Mouse (Mus musculus): ENCODE results near the gene Tecr.
A peak's percentile ranks its signal among the peaks of the same experiment; 100 is the strongest.

Gene Tecr

DNA sequence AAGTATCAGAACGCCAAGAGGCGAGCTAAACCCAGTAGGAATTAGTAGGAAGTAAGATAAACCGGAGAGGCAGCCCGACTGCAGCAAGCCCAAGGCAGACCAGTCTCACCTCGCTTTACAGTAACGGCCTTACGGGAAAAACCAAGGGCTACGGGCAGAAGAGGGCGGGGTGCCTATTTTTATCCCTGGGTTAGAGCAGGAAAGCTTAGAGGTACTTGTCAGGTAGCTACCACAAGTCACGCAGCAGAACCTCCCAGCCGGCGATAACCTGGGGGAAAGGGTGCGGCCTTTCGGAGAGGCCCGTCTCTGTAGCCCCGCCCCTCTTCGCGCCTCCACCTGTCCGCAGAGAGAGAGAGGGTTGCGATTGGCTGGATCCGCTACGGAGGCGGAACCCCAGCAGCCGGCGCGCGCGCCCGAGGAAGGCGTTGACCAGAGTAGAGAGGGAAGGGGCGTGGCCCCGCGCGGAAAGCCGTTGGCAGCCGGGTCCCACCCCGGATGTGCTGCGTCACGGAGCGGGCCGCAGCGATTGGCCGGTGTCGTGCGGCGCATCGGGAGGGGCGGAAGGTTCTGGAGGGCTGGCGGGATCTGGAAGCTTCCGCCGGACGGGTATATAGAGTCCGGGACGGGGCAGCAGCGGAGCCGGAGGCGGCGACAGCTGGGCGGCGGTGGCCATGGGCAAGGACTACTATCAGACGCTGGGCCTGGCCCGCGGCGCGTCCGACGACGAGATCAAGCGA, at the start of gene Tecr, which contains the start of gene Dnajb1:
Tecr (minus strand) TSS at position 311 of the 737 bp plus-strand sequence.
Dnajb1 (plus strand) TSS at position 533 of the 737 bp plus-strand sequence.
- DNase-seq, result peak; percentile 100

DNA sequence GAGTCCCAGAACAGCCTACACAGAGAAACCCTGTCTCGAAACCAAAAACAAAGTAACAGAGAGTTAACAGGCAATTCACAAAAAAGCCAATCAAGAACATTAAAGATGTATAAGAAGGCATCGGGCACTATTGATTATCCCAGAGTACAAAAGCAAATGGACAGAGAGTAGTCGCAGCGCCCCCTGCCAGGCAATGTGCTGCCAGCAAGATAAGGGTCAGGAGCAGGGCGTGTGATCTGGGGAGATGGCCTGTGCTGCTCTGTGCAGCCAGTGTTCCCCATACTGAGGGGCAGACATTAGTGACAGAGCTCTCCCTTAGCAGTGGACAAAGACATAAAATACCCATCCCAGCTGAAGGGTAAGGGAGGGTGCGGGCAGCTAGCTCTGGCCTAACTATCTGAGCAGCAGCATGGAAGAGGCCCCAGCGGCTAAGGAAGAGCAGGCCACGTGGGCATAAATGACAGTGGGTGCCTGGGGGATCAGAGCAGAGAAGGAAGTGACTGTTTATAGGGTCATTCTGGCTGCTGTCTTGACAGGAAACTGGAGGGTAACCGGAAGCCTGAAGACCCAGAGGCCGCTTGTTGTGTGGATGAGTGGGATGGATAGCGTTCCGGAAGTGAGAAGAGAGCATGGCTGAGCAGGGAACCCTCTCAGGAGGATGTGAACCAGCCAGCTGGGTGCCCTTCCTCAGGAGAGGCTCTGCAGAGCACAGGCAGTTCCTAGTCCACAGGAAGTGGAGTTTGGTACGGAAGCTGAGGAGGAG, 48.9 kb upstream of the Tecr start:
- no peak for DNase-seq

DNA sequence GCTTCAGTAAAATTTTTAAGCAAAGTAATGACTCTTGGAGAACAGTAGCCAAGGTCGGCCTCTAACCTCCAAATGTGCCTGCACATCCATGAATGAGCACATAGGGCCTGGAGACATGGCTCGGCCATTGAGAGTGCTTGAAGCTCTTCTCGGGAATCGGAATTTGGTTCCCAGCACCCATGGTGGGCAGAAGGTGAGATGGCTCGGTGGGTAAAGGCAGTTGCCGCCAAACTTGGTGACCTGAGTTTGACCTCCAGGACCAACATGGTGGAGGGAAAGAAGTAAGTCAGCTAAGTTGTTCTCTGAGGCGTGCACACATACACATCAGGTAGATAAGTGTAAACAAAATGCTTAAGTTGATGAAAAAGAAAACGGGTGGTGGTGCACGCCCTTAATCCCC, 48.3 kb upstream of the Tecr start:
- no peak for DNase-seq

DNA sequence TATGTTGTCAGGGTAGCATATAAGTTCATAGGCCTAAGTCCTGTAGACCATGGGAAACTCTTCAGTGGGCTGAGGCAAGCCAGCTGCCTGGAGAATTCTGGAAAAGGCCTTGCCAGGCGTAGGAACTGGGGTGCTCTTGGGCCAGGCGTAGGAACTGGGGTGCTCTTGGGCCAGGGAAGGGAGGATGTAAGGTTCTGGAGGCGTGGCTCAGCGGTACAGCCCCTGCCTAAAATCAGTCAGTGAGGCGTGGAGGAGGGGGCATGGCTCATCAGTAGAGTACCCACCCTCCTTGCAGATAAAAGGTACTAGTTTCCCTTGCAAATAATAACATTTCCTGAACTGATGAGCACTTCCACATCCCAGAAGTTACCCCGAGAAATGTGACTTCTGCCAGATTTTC, 47.0 kb upstream of the Tecr start:
- no peak for DNase-seq

DNA sequence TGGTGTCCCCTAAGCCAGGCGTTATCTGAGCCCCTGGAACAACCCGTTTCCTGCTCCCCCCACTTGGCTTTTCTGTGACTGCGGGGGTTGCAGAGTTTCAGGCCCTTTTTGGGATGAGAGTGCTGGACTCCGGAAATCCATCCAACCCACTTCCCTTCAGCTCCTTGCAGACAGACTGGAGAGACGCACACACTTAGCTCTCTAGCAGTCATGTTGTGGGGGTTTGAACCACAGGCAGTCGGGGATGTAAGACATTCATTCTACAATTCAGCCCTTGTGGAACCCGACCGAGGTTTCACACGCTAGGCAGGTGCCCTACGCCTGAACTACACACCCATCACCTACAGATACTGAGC, 45.9 kb upstream of the Tecr start:
- no peak for DNase-seq

DNA sequence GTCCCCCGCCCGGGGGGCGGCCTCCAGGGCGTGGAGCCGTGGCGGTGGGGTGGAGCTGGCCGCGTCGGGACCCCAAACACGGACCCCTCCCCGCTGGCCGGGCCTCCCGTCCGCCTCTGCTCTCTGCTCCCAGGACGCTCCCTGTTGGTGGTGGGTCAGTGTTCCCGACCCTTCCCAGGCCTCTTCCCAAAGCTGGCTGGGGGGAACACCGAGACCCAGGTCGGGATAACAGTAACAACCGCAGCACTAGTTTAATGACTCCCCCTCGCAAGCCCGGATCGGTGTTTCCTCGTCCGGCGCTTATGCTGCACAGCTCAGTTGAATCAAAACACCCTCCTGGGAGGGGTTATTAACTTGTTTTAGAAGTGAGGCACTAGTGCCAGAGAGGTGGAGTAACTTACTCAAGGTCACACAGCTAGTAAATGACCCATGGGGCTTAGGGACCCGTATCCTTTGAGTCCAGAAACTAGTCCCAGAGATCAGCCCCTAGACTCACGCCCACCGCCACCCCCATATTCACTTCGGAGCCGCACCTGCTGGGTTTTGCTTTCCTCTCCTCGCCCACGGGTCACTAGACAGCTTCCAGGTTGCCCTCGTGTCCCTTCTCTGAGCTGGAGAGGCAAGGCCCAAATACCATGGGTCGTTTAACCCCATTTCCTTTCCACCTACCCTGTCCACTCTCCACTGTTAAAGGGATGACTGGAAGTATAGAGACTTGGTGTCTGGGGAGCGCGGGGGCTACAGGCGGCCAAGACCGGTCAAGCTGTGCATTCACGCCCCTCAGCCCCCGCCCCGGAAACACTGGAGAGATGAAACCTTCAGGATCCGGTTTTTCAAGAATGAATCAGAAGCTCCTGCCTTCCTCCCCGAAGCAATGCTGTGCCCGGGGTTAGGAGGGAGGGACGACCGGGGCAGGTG, 45.2 kb upstream of the Tecr start:
- DNase-seq, result no peak

DNA sequence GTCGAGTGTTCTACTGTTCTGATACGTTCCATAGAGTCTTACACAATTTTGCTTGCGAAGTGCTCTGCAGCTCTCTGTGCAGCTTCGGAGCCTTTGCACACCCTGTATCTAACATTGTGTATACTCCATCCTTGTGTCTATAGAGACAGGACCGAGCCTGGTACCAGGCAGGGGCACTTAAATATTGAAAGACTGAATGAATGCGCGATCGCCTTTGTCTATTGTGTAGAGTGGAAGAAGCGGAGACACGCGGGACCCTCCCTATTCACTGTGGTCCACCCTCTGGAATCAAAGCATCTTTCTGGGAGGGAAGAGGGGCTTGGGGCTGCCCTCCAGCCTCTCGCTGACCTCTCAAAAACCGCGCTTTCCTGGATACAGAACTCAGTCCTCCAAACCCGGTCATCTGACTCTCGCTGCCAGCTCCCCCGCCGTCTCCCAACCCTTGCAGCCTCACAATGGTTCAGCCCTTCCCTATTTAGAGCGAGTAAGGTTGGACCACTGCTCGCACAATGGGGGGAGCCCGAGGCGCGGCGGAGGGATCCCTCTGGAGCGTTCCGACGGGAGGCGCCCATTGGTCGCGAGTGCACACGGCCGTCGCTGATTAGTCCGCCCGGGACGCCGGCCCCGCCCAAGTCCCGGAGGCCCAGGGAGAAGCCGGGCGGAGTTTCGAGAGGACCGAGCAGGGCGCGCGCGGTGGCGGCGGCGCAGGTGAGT, 44.4 kb upstream of the Tecr start, which contains the start of gene Gipc1:
Gipc1 (plus strand) TSS at position 648 of the 714 bp plus-strand sequence.
- peak; percentile 97 for DNase-seq

DNA sequence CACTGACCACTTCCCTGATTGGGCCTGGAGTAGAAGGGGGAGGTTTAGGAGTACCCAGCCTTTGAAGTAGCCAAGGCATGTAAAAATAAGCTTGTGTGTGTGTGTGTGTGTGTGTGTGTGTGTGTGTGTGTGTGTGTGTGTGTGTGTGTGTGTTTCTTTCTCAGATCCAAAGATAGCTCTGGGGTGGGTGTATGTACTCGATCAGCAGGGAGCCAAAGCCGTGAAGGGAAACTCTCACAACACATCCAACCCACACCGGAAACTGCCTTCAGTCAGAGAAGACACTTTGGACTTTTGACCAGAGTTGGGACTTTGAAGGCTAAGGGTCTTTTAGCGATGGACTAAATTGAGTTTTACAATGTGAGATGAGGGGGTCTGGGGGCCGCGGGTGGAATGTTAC, 41.9 kb upstream of the Tecr start:
- no peak for DNase-seq

DNA sequence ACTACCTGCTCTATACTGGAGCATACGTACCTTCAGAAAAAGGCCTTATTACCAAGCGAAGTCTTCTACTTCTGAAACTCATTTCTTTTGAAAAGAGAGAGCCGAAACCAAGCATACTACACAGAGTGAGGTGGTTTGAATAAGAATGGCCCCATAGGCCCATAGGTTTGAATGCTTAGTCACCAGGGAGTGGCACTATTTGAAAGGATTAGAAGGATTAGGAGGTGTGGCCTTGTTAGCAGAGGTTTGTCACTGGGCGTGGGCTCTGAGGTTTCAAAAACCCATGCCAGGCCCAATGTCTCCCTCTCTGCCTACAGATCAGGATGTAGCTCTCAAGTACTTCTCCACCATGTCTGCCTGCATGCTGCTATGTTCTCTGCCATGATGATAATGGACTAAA, 40.3 kb upstream of the Tecr start:
- no peak for DNase-seq

DNA sequence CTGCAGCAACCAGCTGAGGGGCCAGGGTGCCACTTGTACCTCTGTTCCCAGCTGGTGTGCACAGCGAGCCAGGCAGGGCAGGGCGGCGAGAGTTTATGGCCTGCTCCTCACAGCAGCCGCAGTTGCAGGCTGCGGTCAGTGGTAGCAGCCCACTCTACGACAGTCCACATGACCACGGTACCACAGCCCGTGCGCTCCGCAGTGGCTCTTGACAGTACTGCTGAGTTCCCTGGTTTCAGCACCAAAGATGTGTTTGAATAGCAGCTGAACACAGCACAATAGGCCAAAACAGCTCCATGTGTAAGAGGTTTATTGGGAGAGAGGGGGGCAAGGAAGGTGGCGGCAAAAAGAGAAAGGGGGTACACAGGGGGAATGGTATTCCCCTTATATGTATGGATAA, 39.7 kb upstream of the Tecr start:
- no peak for DNase-seq

DNA sequence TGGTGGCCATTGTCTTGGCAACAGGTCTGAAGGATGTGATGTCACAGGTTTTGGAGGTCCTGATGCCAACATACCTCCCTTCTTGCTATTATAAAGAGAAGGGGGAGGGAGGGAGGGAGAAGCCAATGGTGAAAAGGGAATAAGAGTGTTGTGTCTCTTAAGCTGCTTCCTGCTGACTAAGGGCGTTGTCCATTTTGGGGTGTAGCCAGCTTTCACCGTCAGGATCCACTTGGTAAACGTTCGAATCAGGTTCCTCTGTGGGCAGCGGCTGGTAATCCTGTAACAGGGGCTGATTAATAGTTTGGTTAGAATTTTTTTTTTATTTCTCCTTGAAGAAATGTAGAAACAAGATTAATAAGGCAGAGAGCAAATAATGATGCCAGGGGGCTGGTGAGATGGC, 31.9 kb upstream of the Tecr start:
- no peak for DNase-seq

DNA sequence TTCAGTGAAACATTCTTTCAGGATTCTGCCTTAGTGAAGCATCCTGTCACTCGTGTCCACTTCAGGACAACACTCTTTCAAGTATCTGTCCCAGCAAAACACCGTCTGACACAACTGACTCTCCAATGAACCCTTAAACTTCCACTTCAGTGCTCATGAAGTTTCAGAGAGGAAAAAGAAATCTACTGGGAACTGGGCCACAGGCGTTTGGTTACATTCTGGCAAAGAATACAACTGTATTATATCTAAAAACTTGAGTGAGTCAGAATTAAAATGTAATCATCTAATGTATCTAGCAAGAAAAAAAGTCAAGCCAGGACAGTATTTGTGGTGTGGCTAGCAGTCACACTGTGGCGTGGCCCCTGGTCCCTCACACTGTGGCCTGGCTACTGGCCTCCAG, 31.1 kb upstream of the Tecr start:
- DNase-seq, result no peak

DNA sequence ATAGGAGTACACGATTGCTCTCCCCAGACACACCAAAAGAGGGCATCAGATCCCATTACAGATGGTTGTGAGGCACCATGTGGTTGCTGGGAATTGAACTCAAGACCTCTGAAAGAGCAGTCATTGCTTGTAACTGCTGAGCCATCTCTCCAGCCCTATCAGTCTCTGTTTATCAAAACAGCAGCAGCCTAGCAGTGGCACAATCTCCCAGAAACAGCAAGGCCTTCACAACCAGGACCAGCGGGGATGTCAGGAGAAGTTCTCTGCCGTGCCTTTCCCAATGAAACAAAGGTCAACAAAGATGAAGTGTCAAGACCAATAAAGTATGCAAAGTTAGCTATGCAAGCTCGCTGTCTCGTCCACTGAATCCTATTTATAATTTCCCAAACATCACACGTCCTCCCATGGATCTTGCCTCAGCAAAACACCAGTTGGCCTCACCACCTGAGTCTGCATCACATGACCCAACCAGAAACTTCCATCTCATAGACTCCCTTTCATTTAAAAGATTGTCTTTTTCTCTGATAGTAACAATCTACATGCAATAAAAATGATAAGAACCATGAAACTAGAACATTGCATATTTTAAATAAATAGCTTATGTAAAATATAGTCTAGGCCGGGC, 24.4 kb upstream of the Tecr start:
- no peak for DNase-seq

DNA sequence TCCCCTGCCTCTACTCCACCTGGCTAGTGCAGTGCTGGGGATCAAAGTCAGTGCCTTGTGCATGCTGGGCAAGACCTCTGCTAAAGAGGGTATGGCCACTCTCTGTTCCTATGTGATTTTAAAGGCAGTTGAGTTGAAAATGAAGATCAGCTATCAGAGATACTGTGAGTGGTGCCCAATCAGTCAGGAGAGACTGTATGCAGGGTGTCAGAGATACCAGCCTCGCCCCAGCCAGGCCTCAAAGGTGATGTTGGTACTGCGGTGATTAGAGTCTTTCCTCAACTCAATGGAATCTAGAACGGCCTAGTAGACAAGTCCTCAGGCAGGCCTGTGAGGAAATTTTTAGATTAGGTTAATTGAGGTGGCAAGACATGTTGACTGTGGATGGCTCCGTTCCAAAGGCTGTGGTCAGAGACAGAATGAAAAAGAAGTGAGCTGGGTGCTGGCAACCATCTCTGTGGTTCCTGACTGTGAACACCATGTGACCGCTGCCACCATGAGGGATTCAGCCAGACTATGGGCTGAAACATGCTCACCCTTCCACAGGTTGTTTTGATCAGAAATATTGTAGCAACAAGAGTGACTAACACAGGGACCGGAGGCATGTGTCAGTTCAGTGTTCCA, 18.0 kb upstream of the Tecr start:
- no peak for DNase-seq

DNA sequence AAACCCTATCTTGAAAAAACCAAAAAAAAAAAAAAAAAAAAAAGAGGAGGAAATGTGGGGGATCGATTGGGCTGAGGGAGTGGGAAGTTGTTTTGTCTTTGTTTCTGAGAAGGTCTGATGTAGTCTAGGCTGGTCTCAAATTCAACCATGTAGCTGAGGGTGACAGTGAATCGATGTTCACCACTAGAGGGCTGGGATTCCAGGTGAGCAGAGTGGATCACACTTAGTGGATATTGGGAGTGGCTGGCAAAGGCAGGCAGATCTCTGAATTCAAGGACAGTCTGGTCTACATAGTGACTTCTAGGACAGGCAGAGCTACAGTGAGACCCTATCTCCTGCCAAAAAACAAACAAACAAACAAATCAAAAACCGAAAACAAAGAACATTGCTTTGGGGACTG, 17.0 kb upstream of the Tecr start:
- DNase-seq, result no peak

DNA sequence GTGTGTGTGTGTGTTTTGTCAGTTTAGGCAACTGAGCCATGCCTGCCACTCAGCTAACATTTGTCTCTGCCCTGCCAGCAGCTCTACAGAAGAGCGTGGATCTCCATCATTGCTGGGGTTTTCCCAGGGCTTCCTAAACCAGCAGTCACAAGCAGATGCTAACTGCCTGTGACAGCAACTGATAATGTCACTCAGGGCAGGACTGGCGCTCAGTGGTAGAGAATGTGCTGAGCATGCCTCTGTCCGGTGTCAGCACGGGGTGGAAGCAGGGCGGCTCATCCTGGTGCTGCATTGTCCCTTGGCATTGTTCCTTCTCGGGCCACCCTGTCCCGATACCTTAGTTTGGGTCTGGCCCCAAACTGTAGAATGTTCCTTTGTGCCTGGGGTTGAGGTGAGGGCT, 15.8 kb upstream of the Tecr start:
- no peak for DNase-seq

DNA sequence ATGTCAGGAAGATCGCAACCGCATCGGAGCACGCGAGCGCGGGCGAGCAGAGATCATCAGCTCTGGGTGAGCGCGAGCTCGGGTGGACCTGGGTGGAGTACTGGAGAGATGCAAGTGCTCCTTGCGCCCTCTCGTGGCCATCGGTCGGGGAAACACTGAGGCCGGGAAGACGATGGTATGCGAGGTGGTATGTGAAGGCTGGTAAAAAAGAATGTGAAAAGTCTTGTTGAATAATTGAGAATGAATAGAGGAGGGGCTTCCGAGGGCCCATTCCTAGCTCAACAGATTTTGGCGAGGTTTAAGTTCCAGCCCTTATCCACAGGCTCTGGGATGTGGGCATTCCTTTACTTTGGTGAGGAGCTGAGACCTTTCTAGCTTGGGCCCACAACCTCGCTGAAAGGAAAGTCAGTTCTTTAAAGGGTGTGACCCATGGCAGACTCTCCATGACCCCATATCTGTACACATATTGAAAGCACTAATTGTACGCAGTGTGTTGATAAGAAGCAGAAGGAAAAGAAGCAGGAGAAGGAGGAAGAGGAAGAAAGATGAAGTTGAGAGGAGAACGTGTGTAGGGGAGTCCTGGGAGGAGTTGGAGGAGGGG, 14.7 kb upstream of the Tecr start:
- DNase-seq, result peak; percentile 73

DNA sequence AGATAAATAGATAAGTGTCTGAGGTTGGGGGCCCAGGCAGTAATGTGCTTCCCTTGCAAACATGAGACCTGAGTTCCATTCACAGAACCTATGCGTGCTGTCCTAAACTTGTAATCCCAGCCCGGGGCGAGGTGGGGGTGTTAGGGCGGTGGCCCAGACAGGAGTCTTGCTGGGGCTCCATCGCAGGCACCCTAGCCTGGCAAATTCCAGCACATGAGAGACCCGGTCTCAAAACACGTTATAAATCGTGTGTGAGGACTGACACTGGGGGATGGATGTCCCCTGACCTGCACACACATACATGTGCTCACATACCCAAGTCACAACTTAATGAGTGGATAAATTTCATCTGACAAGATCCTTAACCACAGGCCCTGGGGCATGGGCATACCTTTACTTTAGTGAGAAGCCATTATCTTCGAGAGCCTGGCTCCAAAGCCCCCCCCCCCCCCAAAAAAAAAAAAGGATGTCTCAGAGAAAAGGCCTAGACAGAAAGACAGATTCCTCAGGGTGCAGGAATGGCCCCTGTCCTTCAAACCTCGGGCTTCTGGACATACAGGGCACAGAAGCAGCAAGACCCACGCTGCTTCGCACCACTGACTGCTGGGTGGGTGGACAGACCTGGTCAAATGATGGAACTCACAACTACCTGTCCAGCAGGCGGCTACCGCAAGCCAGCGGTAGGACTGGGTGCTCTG, 14.1 kb upstream of the Tecr start:
- no peak for DNase-seq

DNA sequence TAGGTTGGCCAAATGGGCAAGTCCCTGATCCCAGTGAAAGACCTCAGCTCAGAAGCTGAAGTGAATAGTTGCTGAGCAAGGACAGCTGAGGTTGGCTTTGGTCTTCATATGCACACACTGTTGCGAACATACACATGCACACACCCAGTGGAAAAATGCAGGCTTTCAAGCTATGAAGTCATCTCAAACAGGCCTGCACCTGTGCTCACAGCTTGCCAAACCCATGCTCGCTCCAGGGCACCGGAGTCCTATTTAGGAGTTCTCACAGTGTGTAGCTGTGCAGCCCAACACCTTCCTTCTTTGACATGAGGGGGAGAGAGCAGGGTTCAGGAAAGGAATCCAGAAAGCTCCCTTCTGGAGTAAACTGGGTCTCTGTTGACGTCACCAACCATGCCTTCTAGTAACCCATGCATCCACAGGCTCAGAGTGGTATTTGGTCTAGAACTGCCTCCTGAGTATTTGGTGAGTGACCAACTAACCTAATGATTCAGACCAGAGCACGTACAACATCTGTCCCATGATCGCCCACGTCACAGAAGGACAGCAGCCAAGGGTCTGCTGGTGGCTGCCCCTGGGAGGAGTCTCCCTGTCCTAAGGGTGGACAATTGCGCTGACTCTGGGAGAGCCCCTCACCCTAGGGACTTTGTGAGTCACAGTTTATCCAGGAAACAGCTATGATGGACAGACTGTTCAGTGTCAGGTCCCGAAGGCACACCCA, 12.0 kb upstream of the Tecr start:
- DNase-seq, result no peak

DNA sequence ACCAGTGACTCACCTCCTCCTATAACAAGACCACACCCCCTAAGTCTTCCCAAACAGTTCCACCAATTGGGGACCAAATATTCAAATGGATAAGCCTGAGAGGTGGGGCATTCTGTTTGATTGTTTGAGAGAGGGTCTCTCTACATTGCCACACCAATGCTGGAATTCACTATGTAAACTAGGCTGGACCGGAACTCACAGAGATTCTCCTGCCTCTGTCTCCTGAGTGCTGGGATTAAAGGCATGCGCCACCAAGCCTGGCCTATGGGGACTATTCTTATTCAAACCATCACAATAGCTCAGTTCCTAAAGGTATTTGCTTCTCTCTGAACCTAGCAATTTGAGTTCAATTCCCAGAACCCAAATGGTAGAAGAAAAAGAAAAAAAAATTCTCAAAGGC, 10.8 kb upstream of the Tecr start:
- DNase-seq, result no peak

All from kidney, adult 11 months (tissue).